Mouse (Mus musculus): Measurements from ENCODE around the gene Cdh22.
A peak's percentile ranks its signal among the peaks of the same experiment; 100 is the strongest.

The Cdh22 gene

GRCm38 (mm10) chr2:165157900-165158299 is 76.8 kb downstream of the Cdh22 start:
- DNase-seq (ENCODE audit: low read depth, low spot score) = no peak

GRCm38 (mm10) chr2:165153006-165153405 is 81.6 kb downstream of the Cdh22 start:
- DNase-seq (ENCODE audit: low read depth, low spot score) = no peak

GRCm38 (mm10) chr2:165149741-165150140 is 84.9 kb downstream of the Cdh22 start:
- DNase-seq (ENCODE audit: low read depth, low spot score) = no peak

GRCm38 (mm10) chr2:165145821-165146220 is 88.8 kb downstream of the Cdh22 start:
- DNase-seq (ENCODE audit: low read depth, low spot score) = no peak

GRCm38 (mm10) chr2:165143487-165143886 is 91.2 kb downstream of the Cdh22 start:
- no peak for DNase-seq (ENCODE audit: low read depth, low spot score)

- DNase-seq (ENCODE audit: low read depth, low spot score) = no peak
Observed at GRCm38 (mm10) chr2:165136049-165136448, 98.6 kb downstream of the Cdh22 start.

GRCm38 (mm10) chr2:165133566-165133965 is 101.1 kb downstream of the Cdh22 start:
- no peak for DNase-seq (ENCODE audit: low read depth, low spot score)

- no peak for DNase-seq (ENCODE audit: low read depth, low spot score)
Observed at GRCm38 (mm10) chr2:165131428-165131827, 103.2 kb downstream of the Cdh22 start.

- DNase-seq (ENCODE audit: low read depth, low spot score) = no peak
Observed at GRCm38 (mm10) chr2:165129189-165129588, 105.5 kb downstream of the Cdh22 start.

- no peak for DNase-seq (ENCODE audit: low read depth, low spot score)
Observed at GRCm38 (mm10) chr2:165126896-165127562, 107.6 kb downstream of the Cdh22 start.

GRCm38 (mm10) chr2:165121206-165121840 is 113.3 kb downstream of the Cdh22 start:
- no peak for DNase-seq (ENCODE audit: low read depth, low spot score)

- DNase-seq (ENCODE audit: low read depth, low spot score) = no peak
Observed at GRCm38 (mm10) chr2:165120765-165121164, 113.9 kb downstream of the Cdh22 start.

GRCm38 (mm10) chr2:165113733-165114132 is 120.9 kb downstream of the Cdh22 start:
- DNase-seq (ENCODE audit: low read depth, low spot score) = no peak

GRCm38 (mm10) chr2:165112149-165112548 is 122.5 kb downstream of the Cdh22 start:
- DNase-seq (ENCODE audit: low read depth, low spot score) = peak; percentile 73

GRCm38 (mm10) chr2:165106585-165106984 is 128.1 kb downstream of the Cdh22 start:
- DNase-seq (ENCODE audit: low read depth, low spot score) = no peak

GRCm38 (mm10) chr2:165105513-165106079 is 129.1 kb downstream of the Cdh22 start:
- no peak for DNase-seq (ENCODE audit: low read depth, low spot score)

- no peak for DNase-seq (ENCODE audit: low read depth, low spot score)
Observed at GRCm38 (mm10) chr2:165102920-165103319, 131.7 kb downstream of the Cdh22 start.

GRCm38 (mm10) chr2:165100749-165101148 is 133.9 kb downstream of the Cdh22 start:
- DNase-seq (ENCODE audit: low read depth, low spot score) = no peak

- DNase-seq (ENCODE audit: low read depth, low spot score) = no peak
Observed at GRCm38 (mm10) chr2:165098861-165099260, 135.8 kb downstream of the Cdh22 start.

- DNase-seq (ENCODE audit: low read depth, low spot score) = no peak
Observed at GRCm38 (mm10) chr2:165096367-165096766, 138.3 kb downstream of the Cdh22 start.

GRCm38 (mm10) chr2:165092393-165092792 is 142.3 kb downstream of the Cdh22 start:
- DNase-seq (ENCODE audit: low read depth, low spot score) = no peak

GRCm38 (mm10) chr2:165091433-165091965 is 143.2 kb downstream of the Cdh22 start:
- no peak for DNase-seq (ENCODE audit: low read depth, low spot score)

GRCm38 (mm10) chr2:165090650-165091049 is 144.0 kb downstream of the Cdh22 start, which contains the start of gene 1700025C18Rik:
Gene 1700025C18Rik (minus strand): TSS chr2:165090750.
- DNase-seq (ENCODE audit: low read depth, low spot score) = no peak

All from CD4-positive helper T cell, adult 2 months (primary cell).